Mouse (Mus musculus) midbrain, embryonic 14.5 days (tissue): ENCODE results near the gene Sdf2. TPM values are rescaled to one million over a fixed set of nuclear protein-coding genes. Genes with fewer than 3 reads are reported as not detected.
"Not testable (repeated sequence)": the region's sequence is repeated elsewhere in the genome, so short reads cannot be mapped to it uniquely, and the experiment has no call there.

Experiments used
- ATAC-seq: fragments of 200-750 bp; cut with Nextera tagmentation; 2 replicates; pipeline ENCODE4 v1.8.0; 2017; ENCODE audit warnings: moderate number of reproducible peaks, moderate library complexity; ENCODE audit not compliant: low FRiP score, low TSS enrichment
- DNase-seq: peaks from one replicate; pipeline ENCODE4 v3.0.0-alpha.2; 2015
- H3K27ac ChIP-seq: fragments of 300-500 bp; sonication (generic); replicated peaks from 2 replicates; pipeline ENCODE4 v1.5.1; 2014; ENCODE audit warnings: mild to moderate bottlenecking, low read depth, low read length, moderate library complexity
- H3K27me3 ChIP-seq: fragments of 300-500 bp; sonication (generic); 2 replicates; pipeline ENCODE4 v1.6.1; 2014; ENCODE audit warnings: low read length, control low read depth, mixed read lengths; ENCODE audit not compliant: control insufficient read depth, insufficient read depth
- H3K36me3 ChIP-seq: fragments of 300-500 bp; sonication (generic); 2 replicates; pipeline ENCODE4 v1.6.1; 2014; ENCODE audit warnings: low read length, control low read depth; ENCODE audit not compliant: control insufficient read depth, insufficient read depth
- H3K4me1 ChIP-seq: fragments of 300-500 bp; sonication (generic); 2 replicates; pipeline ENCODE4 v1.6.1; 2014; ENCODE audit warnings: mild to moderate bottlenecking, antibody characterized with exemption, low read length, control low read depth; ENCODE audit not compliant: control insufficient read depth, insufficient read depth
- H3K4me2 ChIP-seq: fragments of 300-500 bp; sonication (generic); 2 replicates; pipeline ENCODE4 v1.6.1; 2014; ENCODE audit warnings: mild to moderate bottlenecking, low read length, moderate library complexity
- H3K4me3 ChIP-seq: fragments of 300-500 bp; sonication (generic); replicated peaks from 2 replicates; pipeline ENCODE4 v1.5.1; 2014; ENCODE audit warnings: low read depth, low read length
- H3K9ac ChIP-seq: fragments of 300-500 bp; sonication (generic); replicated peaks from 2 replicates; pipeline ENCODE4 v1.6.1; 2014; ENCODE audit warnings: mild to moderate bottlenecking, low read length, moderate library complexity
- H3K9me3 ChIP-seq: fragments of 300-500 bp; sonication (generic); 2 replicates; pipeline ENCODE4 v1.6.1; 2016; ENCODE audit warnings: low read length, control low read depth, mixed read lengths; ENCODE audit not compliant: control insufficient read depth
- WGBS: fragments of 180-500 bp; shearing (Covaris S2); extraction: QIAGEN DNeasy Blood & Tissue Kit; methylation state at CpG from one replicate; pipeline ENCODE4 v1.1.7; 2014; 5-methylcytosine and 5-hydroxymethylcytosine counted together
- polyA plus RNA-seq: library from polyadenylated mRNA; unstranded; fragments of >200 nt; fragmentation: Nextera tagmentation; extraction: Ambion mirVana; gene quantifications from 2 replicates; pipeline ENCODE4 v1.2.1, GENCODE M21; 2014

Sdf2 gene
- polyA plus RNA-seq, 1 experiment from 2014 or later, result 84.5 TPM

DNA sequence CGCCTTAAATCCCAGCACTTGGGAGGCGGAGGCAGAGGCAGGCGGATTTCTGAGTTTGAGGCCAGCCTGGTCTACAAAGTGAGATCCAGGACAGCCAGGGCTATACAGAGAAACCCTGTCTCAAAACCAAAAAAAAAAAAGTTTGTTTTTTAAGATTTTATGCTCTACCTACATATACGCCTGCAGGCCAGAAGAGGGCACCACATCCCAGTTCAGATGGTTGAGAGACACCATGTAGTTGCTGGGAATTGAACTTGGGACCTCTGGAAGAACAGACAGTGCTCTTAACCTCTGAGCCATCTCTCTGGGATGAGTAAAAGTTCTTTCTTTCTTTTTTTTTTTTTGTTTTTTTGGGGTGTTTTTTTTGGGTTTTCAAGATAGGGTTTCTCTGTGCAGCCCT lies 30.6 kb downstream of the Sdf2 start:
- H3K4me3 ChIP-seq, DNase-seq, H3K9me3 ChIP-seq, H3K27me3 ChIP-seq, ATAC-seq, H3K4me2 ChIP-seq, H3K4me1 ChIP-seq, H3K9ac ChIP-seq, H3K27ac ChIP-seq: not testable (repeated sequence)
- WGBS, result 93% methylated on average over 4 of the region's 4 CpGs
- peaks cover 99% of the 10 kb centered on the region for H3K36me3 ChIP-seq

DNA sequence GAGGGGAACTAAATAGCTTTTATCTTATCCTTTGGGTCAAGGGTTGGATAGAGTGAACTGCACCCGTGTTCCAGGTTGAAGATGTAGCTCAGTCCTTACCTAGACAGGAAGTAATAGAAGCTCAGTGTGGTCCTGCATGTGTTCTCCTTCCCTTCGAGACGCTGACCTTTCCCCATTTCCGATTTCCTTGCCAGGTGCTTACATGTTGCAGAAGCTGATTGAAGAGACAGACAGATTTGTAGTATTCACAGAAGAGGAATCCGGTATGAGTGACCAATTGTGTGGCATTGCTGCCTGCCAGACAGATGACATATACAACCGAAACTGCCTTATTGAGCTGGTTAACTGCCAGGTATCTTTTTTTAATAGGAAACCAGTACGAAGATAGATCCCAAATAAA lies 33.3 kb downstream of the Sdf2 start:
- Histone ChIP-seq H3K9me3 (no peaks in the 10 kb centered on the region), H3K36me3 (peaks cover 99% of the 10 kb centered on the region), H3K4me1 (no peaks in the 10 kb centered on the region), H3K4me3 (no peak overlapping the region), H3K27me3 (no peaks in the 10 kb centered on the region), H3K9ac (no peak overlapping the region), H3K4me2 (no peak overlapping the region), H3K27ac (no peak overlapping the region)
- ATAC-seq, result no peak
- DNase-seq, result no peak
- 95% methylated on average over 7 of the region's 7 CpGs for WGBS

DNA sequence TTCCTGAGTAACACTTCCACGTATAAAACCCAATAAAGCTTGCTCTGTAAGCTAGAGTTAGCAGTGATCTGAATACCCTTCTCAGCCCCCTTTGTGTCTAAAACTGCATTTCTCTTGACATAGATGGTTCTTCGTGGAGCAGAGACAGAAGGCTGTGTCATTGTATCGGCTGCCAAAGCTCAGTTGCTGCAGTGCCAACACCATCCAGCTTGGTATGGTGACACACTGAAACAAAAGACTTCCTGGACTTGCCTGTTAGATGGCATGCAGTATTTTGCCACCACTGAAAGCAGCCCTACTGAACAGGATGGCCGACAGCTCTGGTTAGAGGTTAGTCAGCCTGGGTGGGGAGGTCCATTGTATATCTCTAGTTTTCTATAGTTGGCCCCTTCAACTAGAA lies 34.0 kb downstream of the Sdf2 start:
- DNase-seq, result no peak

DNA sequence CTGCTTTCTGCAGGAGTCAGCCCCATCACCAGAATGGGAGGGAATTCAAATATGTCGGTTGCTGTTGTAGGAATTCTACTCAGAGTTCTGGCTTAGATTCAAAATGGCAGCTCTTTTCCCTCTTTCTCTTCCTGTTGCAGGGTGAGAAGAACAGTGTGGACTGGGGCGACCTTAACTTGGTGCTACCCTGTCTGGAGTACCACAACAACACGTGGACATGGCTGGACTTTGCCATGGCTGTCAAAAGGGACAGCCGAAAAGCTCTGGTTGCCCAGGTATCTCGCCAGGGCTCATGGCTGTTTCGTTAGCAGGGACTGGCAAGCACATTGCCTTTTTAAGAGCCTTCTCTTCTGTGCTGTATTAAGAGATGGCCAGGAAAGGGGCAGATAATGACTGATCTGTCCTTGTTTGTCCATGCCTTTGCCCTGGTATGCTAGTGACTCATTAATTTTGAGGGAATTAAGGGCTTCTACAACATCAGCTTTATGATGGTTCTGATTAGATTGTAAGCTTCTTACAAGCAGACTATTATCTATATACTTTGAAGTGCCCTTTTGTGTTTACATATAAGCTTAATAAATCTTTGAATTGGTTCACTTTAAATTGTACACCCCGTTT lies 43.7 kb downstream of the Sdf2 start:
- H3K4me2 ChIP-seq, result no peak overlapping the region
- H3K9me3 ChIP-seq, result no peaks in the 10 kb centered on the region

More for the DNA sequence above, 34.0 kb downstream of the Sdf2 start:
- 90% methylated on average over 4 of the region's 4 CpGs for WGBS
- Histone ChIP-seq H3K27me3 (no peaks in the 10 kb centered on the region), H3K36me3 (peaks cover 99% of the 10 kb centered on the region), H3K27ac (no peak overlapping the region), H3K4me3 (no peak overlapping the region), H3K4me1 (no peaks in the 10 kb centered on the region), H3K9me3 (no peaks in the 10 kb centered on the region), H3K9ac (no peak overlapping the region), H3K4me2 (no peak overlapping the region)
- ATAC-seq, result no peak

DNA sequence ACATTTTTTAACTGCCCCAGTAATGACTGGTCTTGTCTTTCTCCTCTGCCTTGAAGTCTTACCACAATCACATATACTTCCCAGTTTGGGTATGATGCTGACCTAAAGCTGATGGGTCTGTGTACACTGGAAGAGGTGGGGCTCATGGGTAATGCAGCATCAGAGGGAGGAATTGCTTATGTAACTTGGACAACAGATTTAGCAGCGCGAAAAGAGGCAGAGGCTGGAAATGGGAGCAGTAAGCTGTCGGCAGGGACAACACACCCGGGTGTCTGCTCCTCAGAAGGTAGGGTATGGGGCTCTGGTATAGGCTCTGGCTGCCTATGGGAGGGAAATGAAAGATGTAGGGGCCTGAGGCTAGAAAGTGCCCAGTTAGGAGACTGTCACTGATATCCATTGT lies 45.1 kb downstream of the Sdf2 start, which contains the start of gene BC030499:
Gene BC030499, plus strand, starts transcription at position 188 of the 400 bp plus-strand sequence.
- Histone ChIP-seq H3K36me3 (peaks cover 71% of the 10 kb centered on the region), H3K4me1 (no peaks in the 10 kb centered on the region), H3K27ac (no peak within 1 kb of the TSS), H3K27me3 (no peaks in the 10 kb centered on the region), H3K4me2 (no peak within 1 kb of the TSS), H3K9ac (no peak within 1 kb of the TSS), H3K9me3 (no peaks in the 10 kb centered on the region), H3K4me3 (no peak within 1 kb of the TSS)
- no peak for ATAC-seq
- 94% methylated on average over 4 of the region's 4 CpGs for WGBS
- DNase-seq, result no peak

More for the DNA sequence above, 43.7 kb downstream of the Sdf2 start:
- Histone ChIP-seq H3K36me3 (peaks cover 80% of the 10 kb centered on the region), H3K27me3 (no peaks in the 10 kb centered on the region), H3K27ac (no peak overlapping the region), H3K9ac (no peak overlapping the region), H3K4me1 (no peaks in the 10 kb centered on the region), H3K4me3 (no peak overlapping the region)
- 95% methylated on average over 7 of the region's 7 CpGs for WGBS
- DNase-seq (no peak), ATAC-seq (no peak)

DNA sequence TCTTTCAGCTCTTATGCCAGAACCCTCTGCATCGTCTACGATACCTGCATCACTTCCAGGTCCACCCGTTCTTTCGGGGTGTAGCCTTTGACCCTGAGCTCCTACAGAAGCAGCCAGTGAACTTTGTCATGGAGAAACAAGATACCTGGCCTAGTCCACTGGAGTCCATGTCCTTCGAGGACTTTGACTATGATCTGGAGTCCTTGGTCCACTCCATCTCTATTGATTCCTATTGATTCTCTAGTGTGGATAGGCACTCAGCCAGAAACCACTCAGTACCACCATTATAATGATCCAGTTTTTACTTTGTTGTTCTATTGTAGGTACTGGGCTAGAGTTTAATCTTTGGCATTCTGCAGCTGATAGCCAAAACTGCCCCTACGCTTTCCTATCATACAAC lies 49.0 kb downstream of the Sdf2 start:
- 97% methylated on average over 6 of the region's 6 CpGs for WGBS

DNA sequence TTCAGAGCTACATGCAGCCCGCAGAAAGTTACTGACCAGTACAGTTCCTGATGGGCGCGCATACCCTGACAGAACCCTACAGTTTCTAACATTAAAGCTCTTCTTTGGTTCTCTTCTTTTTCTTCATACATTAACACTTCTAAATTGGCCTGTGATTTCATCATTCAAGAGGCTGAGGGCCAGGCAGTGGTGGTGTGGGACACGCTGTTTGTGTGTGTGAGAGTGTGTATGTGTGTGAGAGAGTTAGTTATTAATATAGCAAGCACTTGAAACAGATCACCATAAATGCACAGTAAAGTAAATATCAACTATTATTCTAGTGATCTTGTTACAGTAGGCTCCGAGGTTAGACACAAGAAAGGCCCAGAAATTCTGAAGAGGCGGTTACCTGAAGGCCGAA lies 55.4 kb downstream of the Sdf2 start:
- Histone ChIP-seq H3K4me3 (peak overlapping the region; percentile 54), H3K36me3 (peaks cover 2% of the 10 kb centered on the region; the same call in 1 of the 2 replicates), H3K9me3 (no peaks in the 10 kb centered on the region), H3K27ac (peak overlapping the region; percentile 49; the same call in 1 of the 2 replicates), H3K4me2 (peak overlapping the region; percentile 98), H3K9ac (peak overlapping the region; percentile 48), H3K27me3 (no peaks in the 10 kb centered on the region), H3K4me1 (peaks cover 6% of the 10 kb centered on the region)
- ATAC-seq, result no peak; the same call in 1 of the 2 replicates
- 67% methylated on average over 7 of the region's 7 CpGs for WGBS
- no peak for DNase-seq

More for the DNA sequence above, 49.0 kb downstream of the Sdf2 start:
- no peaks in the 10 kb centered on the region for H3K9me3 ChIP-seq
- no peak overlapping the region for H3K4me3 ChIP-seq
- ATAC-seq, result no peak
- H3K27me3 ChIP-seq, result no peaks in the 10 kb centered on the region
- H3K27ac ChIP-seq, result no peak overlapping the region
- DNase-seq, result no peak
- no peaks in the 10 kb centered on the region for H3K4me1 ChIP-seq
- H3K9ac ChIP-seq, result no peak overlapping the region
- peaks cover 32% of the 10 kb centered on the region for H3K36me3 ChIP-seq
- no peak overlapping the region for H3K4me2 ChIP-seq

DNA sequence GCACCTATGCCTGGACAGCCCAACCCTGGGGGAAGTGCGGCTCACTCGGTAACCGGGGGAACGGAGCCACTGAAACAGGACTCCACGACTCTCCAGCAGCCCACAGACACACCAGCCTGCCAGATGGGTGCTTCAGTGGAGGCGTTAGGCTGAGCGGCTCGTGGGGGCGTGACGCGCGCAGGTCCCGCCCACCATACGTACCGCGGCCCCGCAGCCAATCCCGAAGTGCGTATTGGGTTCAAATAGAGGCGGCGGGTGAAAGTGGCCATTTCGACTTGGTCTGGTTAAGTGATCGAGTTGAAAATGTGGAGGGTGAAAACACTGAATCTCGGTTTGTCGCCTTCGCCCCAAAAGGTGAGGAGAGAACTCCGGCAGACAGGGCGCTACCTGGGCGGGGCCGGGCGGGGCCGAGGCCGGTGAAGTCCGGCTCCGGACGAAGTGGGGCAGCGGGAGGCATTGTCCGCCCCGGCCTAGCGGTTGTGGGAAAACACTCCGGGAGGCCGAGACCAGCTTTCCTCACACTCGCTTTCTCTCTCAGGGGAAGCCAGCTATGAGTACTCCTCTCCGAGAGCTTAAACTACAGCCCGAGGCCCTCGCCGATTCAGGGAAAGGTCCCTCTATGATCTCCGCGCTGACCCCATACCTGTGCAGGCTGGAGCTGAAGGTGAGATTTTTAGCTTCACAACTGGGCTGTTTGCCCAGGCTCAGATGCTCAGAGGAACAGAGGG lies 56.0 kb downstream of the Sdf2 start, which contains the start of gene Spag5:
Gene Spag5, plus strand, starts transcription at position 173 of the 728 bp plus-strand sequence.
- ATAC-seq (peak; percentile 94), DNase-seq (peak; percentile 95)
- peak within 1 kb of the TSS; percentile 49; the same call in 1 of the 2 replicates for H3K27ac ChIP-seq
- peaks cover 2% of the 10 kb centered on the region; the same call in 1 of the 2 replicates for H3K36me3 ChIP-seq
- no peaks in the 10 kb centered on the region for H3K27me3 ChIP-seq
- H3K4me2 ChIP-seq, result peak within 1 kb of the TSS; percentile 98
- under 1% methylated on average over 49 of the region's 49 CpGs for WGBS
- H3K9ac ChIP-seq, result peak within 1 kb of the TSS; percentile 48
- peak within 1 kb of the TSS; percentile 54 for H3K4me3 ChIP-seq
- no peaks in the 10 kb centered on the region for H3K9me3 ChIP-seq
- H3K4me1 ChIP-seq, result peaks cover 6% of the 10 kb centered on the region
